Mouse (Mus musculus): ENCODE measurements at regions not wholly inside any gene's neighbourhood (a gene's known extent, or its start where the extent isn't known, plus 50 kb on each side); places are given as distances from the start of the nearest gene placed in this dataset.

- Histone ChIP-seq H3K27me3 (ENCODE audit: control insufficient read depth, insufficient read depth, low read length) (no peaks in the 10 kb centered on the region), H3K4me3 (no peak overlapping the region), H3K79me2 (replicated peaks; ENCODE audit: control insufficient read depth, insufficient read depth, low read length) (no peaks in the 10 kb centered on the region), H3K27ac (no peak overlapping the region), H3K4me1 (ENCODE audit: control insufficient read depth, insufficient read depth, low read length) (no peaks in the 10 kb centered on the region), H3K9ac (ENCODE audit: low read depth, low read length) (no peak overlapping the region), H3K36me3 (ENCODE audit: control insufficient read depth, insufficient read depth, low read length) (no peaks in the 10 kb centered on the region)
- 97% methylated on average over 5 of the region's 5 CpGs for WGBS
- no peak for TF ChIP-seq POLR2A (IDR thresholded peaks at IDR 0.05; ENCODE audit: insufficient read depth, low read depth, low read length)
- no peak for TF ChIP-seq EP300 (IDR thresholded peaks at IDR 0.05; ENCODE audit: insufficient read depth, low read depth, low read length)
- TF ChIP-seq CTCF (IDR thresholded peaks at IDR 0.05): no peak
- no peak for DNase-seq
- intact Hi-C loops (cut with DNase I): no loop called here
These were observed 258.3 kb downstream of the Samd5 start for GRCm38 (mm10) chr10:9416685-9417084.

DNA sequence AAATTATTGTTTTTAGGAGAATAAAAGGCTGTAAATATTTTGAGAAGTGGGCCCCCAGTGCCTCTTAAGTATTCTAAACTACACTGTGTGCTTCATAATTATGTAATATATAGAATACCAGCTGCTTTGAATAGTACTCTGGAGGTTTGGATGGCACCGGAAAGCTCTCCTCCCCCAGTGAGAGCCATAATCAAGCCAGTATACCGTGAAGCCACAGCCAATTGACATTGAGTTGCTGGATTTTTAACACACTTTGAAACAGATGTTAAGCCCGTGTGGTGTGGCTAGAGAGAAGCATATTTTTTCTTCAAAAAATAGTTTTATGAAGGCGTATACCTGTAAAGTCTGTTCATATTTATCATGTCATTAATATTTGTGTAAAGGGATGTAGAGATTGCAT is 268.9 kb downstream of the Samd5 start:
- intact Hi-C loops (cut with DNase I): no loop called here
- no peak overlapping the region for H3K4me3 ChIP-seq
- no peaks in the 10 kb centered on the region for H3K79me2 ChIP-seq (replicated peaks; ENCODE audit: control insufficient read depth, insufficient read depth, low read length)
- no peak overlapping the region for H3K9ac ChIP-seq (ENCODE audit: low read depth, low read length)
- 83% methylated on average over 4 of the region's 4 CpGs for WGBS
- no peak for DNase-seq
- no peak for TF ChIP-seq CTCF (IDR thresholded peaks at IDR 0.05)
- TF ChIP-seq POLR2A (IDR thresholded peaks at IDR 0.05; ENCODE audit: insufficient read depth, low read depth, low read length): no peak
- no peak for TF ChIP-seq EP300 (IDR thresholded peaks at IDR 0.05; ENCODE audit: insufficient read depth, low read depth, low read length)
- no peaks in the 10 kb centered on the region for H3K27me3 ChIP-seq (ENCODE audit: control insufficient read depth, insufficient read depth, low read length)
- H3K36me3 ChIP-seq (ENCODE audit: control insufficient read depth, insufficient read depth, low read length): no peaks in the 10 kb centered on the region
- no peaks in the 10 kb centered on the region for H3K4me1 ChIP-seq (ENCODE audit: control insufficient read depth, insufficient read depth, low read length)
- H3K27ac ChIP-seq: no peak overlapping the region

DNA sequence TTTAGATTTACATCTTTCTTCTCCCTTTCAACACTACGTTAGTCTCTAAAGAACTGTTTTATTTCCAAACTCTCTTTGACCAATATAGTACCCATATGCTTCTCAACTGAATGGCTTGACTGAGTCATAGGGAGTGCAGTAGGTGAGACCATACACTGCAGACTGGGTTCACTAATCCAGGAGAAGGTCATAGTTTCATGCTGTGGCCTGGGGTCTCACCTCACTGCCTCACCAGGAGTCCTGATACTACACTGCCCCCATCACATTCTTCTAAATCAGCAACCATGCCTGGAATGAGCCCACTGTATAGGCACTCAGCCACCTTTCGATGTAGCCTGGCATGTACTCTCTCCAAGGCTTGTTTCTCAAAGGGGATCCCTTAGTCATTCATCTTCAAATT is 269.6 kb downstream of the Samd5 start:
- no peak for DNase-seq
- no peaks in the 10 kb centered on the region for H3K27me3 ChIP-seq (ENCODE audit: control insufficient read depth, insufficient read depth, low read length)
- intact Hi-C loops (cut with DNase I): no loop called here
- WGBS: 96% methylated on average over 2 of the region's 2 CpGs
- TF ChIP-seq POLR2A (IDR thresholded peaks at IDR 0.05; ENCODE audit: insufficient read depth, low read depth, low read length): no peak
- TF ChIP-seq EP300 (IDR thresholded peaks at IDR 0.05; ENCODE audit: insufficient read depth, low read depth, low read length): no peak
- TF ChIP-seq CTCF (IDR thresholded peaks at IDR 0.05): no peak
- H3K36me3 ChIP-seq (ENCODE audit: control insufficient read depth, insufficient read depth, low read length): no peaks in the 10 kb centered on the region
- H3K9ac ChIP-seq (ENCODE audit: low read depth, low read length): no peak overlapping the region
- no peaks in the 10 kb centered on the region for H3K79me2 ChIP-seq (replicated peaks; ENCODE audit: control insufficient read depth, insufficient read depth, low read length)
- no peak overlapping the region for H3K4me3 ChIP-seq
- H3K27ac ChIP-seq: no peak overlapping the region
- H3K4me1 ChIP-seq (ENCODE audit: control insufficient read depth, insufficient read depth, low read length): no peaks in the 10 kb centered on the region

DNA sequence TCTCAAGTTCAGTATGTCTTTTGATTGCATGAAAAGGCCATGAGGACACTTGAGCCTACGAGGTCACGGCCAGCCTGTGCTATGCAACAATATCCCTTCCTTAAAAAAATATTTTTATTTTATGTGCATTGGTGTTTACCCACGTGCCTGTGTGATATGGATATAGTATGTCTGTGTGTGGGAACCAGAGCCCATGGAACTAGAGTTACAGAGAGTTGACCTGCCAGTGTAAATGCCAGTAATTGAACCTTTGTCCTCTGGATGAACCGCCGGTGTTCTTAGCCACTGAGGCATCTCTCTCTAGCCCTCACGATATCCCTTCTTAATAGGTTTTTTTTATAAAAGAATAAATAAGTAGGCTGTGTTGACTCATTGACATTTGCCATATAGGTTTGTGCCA is 270.0 kb downstream of the Samd5 start:
- no peaks in the 10 kb centered on the region for H3K27me3 ChIP-seq (ENCODE audit: control insufficient read depth, insufficient read depth, low read length)
- 87% methylated on average over 6 of the region's 6 CpGs for WGBS
- DNase-seq: no peak
- TF ChIP-seq POLR2A (IDR thresholded peaks at IDR 0.05; ENCODE audit: insufficient read depth, low read depth, low read length) (no peak), CTCF (IDR thresholded peaks at IDR 0.05) (no peak), EP300 (IDR thresholded peaks at IDR 0.05; ENCODE audit: insufficient read depth, low read depth, low read length) (no peak)
- H3K36me3 ChIP-seq (ENCODE audit: control insufficient read depth, insufficient read depth, low read length): no peaks in the 10 kb centered on the region
- no peak overlapping the region for H3K4me3 ChIP-seq
- H3K4me1 ChIP-seq (ENCODE audit: control insufficient read depth, insufficient read depth, low read length): no peaks in the 10 kb centered on the region
- no peaks in the 10 kb centered on the region for H3K79me2 ChIP-seq (replicated peaks; ENCODE audit: control insufficient read depth, insufficient read depth, low read length)
- H3K9ac ChIP-seq (ENCODE audit: low read depth, low read length): no peak overlapping the region
- no peak overlapping the region for H3K27ac ChIP-seq
- intact Hi-C loops (cut with DNase I): no loop called here

GRCm38 (mm10) chr10:9400911-9401617 is 273.9 kb downstream of the Samd5 start:
- Histone ChIP-seq H3K79me2 (replicated peaks; ENCODE audit: control insufficient read depth, insufficient read depth, low read length) (no peaks in the 10 kb centered on the region), H3K36me3 (ENCODE audit: control insufficient read depth, insufficient read depth, low read length) (no peaks in the 10 kb centered on the region), H3K27me3 (ENCODE audit: control insufficient read depth, insufficient read depth, low read length) (no peaks in the 10 kb centered on the region), H3K27ac (no peak overlapping the region), H3K4me3 (no peak overlapping the region), H3K4me1 (ENCODE audit: control insufficient read depth, insufficient read depth, low read length) (no peaks in the 10 kb centered on the region), H3K9ac (ENCODE audit: low read depth, low read length) (no peak overlapping the region)
- intact Hi-C loops (cut with DNase I): no loop called here
- WGBS: 92% methylated on average over 15 of the region's 15 CpGs
- TF ChIP-seq CTCF (IDR thresholded peaks at IDR 0.05) (no peak), POLR2A (IDR thresholded peaks at IDR 0.05; ENCODE audit: insufficient read depth, low read depth, low read length) (no peak), EP300 (IDR thresholded peaks at IDR 0.05; ENCODE audit: insufficient read depth, low read depth, low read length) (no peak)
- no peak for DNase-seq

- Histone ChIP-seq H3K4me3 (no peak overlapping the region), H3K36me3 (ENCODE audit: control insufficient read depth, insufficient read depth, low read length) (no peaks in the 10 kb centered on the region), H3K9ac (ENCODE audit: low read depth, low read length) (no peak overlapping the region), H3K79me2 (replicated peaks; ENCODE audit: control insufficient read depth, insufficient read depth, low read length) (no peaks in the 10 kb centered on the region), H3K27me3 (ENCODE audit: control insufficient read depth, insufficient read depth, low read length) (no peaks in the 10 kb centered on the region), H3K27ac (no peak overlapping the region), H3K4me1 (ENCODE audit: control insufficient read depth, insufficient read depth, low read length) (no peaks in the 10 kb centered on the region)
- DNase-seq: no peak
- intact Hi-C loops (cut with DNase I): loop anchor here (1.0 kb wide), 1 partner anchor 26 kb away; no protein-coding TSS in a partner anchor
- WGBS: 54% methylated on average over 7 of the region's 7 CpGs
- TF ChIP-seq POLR2A (IDR thresholded peaks at IDR 0.05; ENCODE audit: insufficient read depth, low read depth, low read length): no peak
- no peak for TF ChIP-seq CTCF (IDR thresholded peaks at IDR 0.05)
- TF ChIP-seq EP300 (IDR thresholded peaks at IDR 0.05; ENCODE audit: insufficient read depth, low read depth, low read length): no peak
These were observed 297.4 kb downstream of the Samd5 start for GRCm38 (mm10) chr10:9377440-9378101.

Data from heart, adult 2 months (tissue).